In genomic region chr2:167719520-167719919, GRCm38 (mm10) we compare ENCODE assay signal across 20 mouse cellular contexts. TPM values are rescaled to one million over a fixed set of nuclear protein-coding genes. Genes with fewer than 3 reads are reported as not detected.
"Had no signal": no experiment of that assay in that cellular context is flagged by ENCODE, and none has a peak within 500 bp of the region (broad histone marks: within the 10 kb centered on the region; RNA-seq: fewer than 3 reads in every experiment).

No protein-coding gene starts in this region.

- H3K4me2 ChIP-seq: lung, embryonic 14.5 days; midbrain, embryonic 12.5 days; neural tube, embryonic 13.5 days; neural tube, embryonic 15.5 days had no signal

- H3K9ac ChIP-seq: lung, embryonic 14.5 days; midbrain, embryonic 12.5 days; neural tube, embryonic 13.5 days; neural tube, embryonic 15.5 days had no signal

- H3K36me3 ChIP-seq: midbrain, embryonic 10.5 days; midbrain, embryonic 12.5 days; neural tube, embryonic 13.5 days; neural tube, embryonic 15.5 days had no signal

- H3K4me1 ChIP-seq: midbrain, embryonic 12.5 days; neural tube, embryonic 15.5 days had no signal

- H3K4me3 ChIP-seq: midbrain, embryonic 10.5 days; midbrain, embryonic 12.5 days; myocyte; neural tube, embryonic 13.5 days; neural tube, embryonic 15.5 days had no signal

- H3K27me3 ChIP-seq: midbrain, embryonic 12.5 days; neural tube, embryonic 13.5 days; neural tube, embryonic 15.5 days had no signal

- H3K27ac ChIP-seq: midbrain, embryonic 10.5 days; midbrain, embryonic 12.5 days; neural tube, embryonic 13.5 days; neural tube, embryonic 15.5 days had no signal

- DNase-seq: lung, adult 18-20 months; lung, embryonic 14.5 days; lung, postnatal 10 days; lung, postnatal 4 days; midbrain, embryonic 14.5 days; retina, postnatal 1 day; right cerebral cortex, adult 18-20 months; right cerebral cortex, postnatal 25 days; right cerebral cortex, postnatal 4 days; spleen, adult 18-20 months; thymus, adult 18-20 months; thymus, postnatal 14 days; thymus, postnatal 36 days had no signal

- ATAC-seq: midbrain, embryonic 16.5 days had no signal

- H3K9me3 ChIP-seq: midbrain, embryonic 10.5 days; midbrain, embryonic 12.5 days; neural tube, embryonic 13.5 days; neural tube, embryonic 15.5 days had no signal

RNA-seq across cellular contexts. Expression of gene Gm20431, which starts 58.2 kb away (rescaled TPM):
- polyA plus RNA-seq: neural tube, embryonic 11.5 days had no signal
